Mouse (Mus musculus) gastrocnemius, postnatal 4 days (tissue): Measurements from ENCODE around the gene Eef1b2. TPM values are rescaled to one million over a fixed set of nuclear protein-coding genes. Genes with fewer than 3 reads are reported as not detected.
"Not testable (repeated sequence)": the region's sequence is repeated elsewhere in the genome, so short reads cannot be mapped to it uniquely, and the experiment has no call there.

ENCODE experiments used
- DNase-seq, 2 experiments: peaks; one replicate each; pipeline ENCODE4 v3.0.0; 2021 to 2022; ENCODE audit warnings: low spot score in 2 of 2, mixed read lengths in 2 of 2
- long read RNA-seq, 2 experiments: library from polyadenylated mRNA; stranded (forward); transcript quantifications; one replicate each; pipeline ENCODE4 v2.0.0; 2021
- total RNA-seq, 2 experiments: library from RNA; stranded (reverse); gene quantifications; 2 replicates each; pipeline ENCODE4 v1.2.3; 2021

Gene Eef1b2
- total RNA-seq: 1,000 to 10,000 TPM in 1 of 2 experiments, 100 to 1,000 TPM in 1; 924 to 1,008 TPM
- long read RNA-seq, experiment 1, transcript Eef1b2-204 (6 exons, 1,939 nt): major isoform, 144 of 151 reads
- long read RNA-seq, experiment 1, partial matches to known transcripts: 4 of 151 reads
- long read RNA-seq, experiment 1, other reads (novel, unspliced or antisense): 3 of 151 reads
- long read RNA-seq, experiment 2, transcript Eef1b2-204 (6 exons, 1,939 nt): major isoform, 145 of 156 reads
- long read RNA-seq, experiment 2, partial matches to known transcripts: 4 of 156 reads
- long read RNA-seq, experiment 2, other reads (novel, unspliced or antisense): 7 of 156 reads

DNA sequence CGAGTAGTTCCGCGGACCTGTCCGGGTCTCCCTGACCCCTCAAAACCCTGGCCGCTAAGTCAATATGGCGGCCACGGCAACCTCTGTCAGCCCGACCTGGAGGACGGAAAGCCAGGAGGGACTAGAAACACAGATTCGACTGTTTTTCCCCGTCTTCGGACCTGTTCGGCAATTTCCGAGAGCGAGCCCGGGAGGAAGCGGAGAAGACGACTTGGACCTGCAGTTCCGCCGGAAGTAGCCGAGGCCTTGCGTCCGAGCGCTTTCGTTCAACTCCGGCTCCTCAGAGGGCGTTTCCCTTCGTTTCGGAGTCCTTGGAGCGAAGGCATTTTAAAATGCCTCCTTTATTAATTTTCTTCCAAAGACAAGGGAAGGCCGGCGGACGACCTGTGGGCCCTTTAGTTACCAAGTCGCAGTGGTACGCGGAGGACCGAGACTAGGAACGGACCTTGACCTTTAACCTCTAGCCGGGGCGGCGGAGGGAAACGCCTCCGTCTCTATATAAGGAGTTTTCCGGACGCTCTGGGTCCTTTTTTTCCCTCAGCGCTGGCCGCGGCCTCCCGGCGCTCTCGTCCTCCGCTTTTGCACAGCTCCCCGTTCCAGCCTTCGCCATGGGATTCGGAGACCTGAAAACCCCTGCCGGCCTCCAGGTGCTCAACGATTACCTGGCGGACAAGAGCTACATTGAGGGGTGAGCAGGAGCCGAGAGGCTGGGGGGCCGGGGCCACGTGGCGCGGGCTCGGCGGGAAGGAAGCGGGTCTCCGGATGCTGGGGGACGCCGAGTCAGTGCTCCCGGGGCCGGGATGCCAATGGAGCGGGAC, at the start of gene Eef1b2, which contains the start of gene Ndufs1:
Gene Eef1b2 (plus strand): TSS at position 222 of the 818 bp plus-strand sequence.
Gene Ndufs1 (minus strand): TSS at position 230 of the 818 bp plus-strand sequence.
- peak; percentile 89 to 97 for DNase-seq

DNA sequence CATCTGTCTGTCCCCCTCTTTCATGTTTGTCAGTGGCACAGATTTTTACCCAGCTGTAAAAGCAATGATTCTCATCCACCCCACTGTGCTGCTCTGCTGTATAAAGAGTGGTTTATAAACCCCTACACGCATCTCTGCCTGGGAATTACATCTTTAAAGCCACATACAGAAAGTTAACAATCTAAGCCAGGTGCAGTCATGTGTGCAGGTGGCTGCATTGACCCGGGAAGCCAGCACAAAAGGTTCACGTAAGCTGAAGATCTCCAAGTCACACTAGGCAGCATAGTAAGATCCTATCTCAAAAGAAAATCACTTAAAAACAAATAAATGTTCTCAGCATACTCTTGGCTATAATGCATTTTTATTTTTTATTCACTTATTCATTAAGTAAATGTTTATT, 47.4 kb upstream of the Eef1b2 start:
- no peak for DNase-seq

DNA sequence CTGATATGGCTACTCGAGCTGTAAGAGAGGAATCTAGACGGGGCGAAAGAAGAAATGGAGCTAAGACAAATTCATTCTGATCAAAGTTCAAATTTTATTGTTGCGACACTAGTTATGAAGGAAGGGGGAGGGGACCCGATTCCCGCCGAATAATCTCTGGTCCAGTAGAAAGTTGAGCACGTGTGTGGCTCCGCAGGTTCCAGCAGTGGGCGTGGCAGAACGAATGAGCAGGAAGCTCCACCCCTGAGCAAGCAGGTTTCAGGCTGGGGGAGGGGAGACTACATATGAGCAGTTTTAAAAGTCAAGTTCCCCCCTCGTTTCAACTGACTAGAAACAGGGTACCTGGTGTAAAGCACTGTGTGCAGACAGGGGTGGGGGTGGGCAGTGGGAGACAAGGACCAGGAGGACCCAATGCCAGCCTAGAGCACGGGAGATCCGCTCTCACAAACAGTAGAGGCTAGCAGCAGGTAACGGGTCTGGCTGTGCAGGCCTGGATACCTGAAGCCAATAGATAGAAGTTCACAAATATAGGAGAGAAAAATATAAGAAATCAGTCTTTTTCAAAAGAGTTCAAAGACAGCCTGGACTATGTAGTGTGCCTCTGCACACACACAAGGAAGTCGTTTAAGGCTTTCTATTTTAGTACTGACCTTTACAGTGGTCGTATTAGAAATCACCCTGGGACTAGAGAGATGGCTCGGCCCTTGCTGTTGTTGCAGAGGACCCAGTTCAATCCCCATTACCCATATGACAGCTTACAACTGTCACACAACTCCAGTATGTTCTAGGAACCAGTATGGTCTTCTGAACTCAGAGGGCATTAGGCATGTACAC, 46.6 kb upstream of the Eef1b2 start:
- DNase-seq: no peak

GRCm38 (mm10) chr1:63130883-63131282, 45.7 kb upstream of the Eef1b2 start:
- DNase-seq: no peak

- no peak for DNase-seq
Observed at GRCm38 (mm10) chr1:63131766-63132165, 44.9 kb upstream of the Eef1b2 start.

DNA sequence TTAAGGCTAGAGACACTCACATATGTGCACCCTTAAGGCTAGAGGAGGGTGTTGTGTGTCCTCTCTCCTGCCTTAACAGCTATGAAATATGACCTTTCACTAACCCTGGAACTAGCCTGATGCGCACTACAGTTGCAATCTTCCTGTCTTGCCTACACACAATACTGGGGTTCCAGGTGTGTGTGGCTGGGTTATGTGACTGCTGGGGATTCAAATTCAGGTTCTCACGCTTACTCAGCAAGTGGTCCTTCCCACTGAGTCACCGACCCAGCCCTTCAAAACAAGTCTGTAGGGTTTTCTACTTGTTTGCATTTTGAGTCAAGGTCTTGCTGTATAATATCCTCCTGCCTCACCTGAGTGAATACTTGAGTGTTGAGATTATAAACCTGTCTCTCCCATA, 42.1 kb upstream of the Eef1b2 start:
- no peak for DNase-seq

DNA sequence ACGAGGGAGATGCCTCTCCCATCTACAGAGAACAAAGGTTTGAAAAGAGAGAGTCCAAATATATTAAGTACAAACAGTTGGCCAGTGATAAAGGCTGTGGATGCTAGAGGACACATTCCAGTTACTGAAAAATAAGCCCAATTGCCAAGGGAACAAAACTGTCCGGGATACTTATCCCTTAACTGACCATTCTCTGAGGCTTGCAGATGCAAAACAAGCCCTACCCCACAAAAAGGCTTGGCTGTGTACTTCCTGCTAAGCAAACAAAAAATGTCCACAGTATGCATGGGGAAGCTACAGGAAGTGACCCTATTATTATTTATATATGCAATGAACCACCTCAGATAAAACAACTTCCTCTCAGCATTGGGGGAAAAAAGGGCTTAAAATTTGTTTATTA, 38.7 kb upstream of the Eef1b2 start:
- no peak for DNase-seq

DNA sequence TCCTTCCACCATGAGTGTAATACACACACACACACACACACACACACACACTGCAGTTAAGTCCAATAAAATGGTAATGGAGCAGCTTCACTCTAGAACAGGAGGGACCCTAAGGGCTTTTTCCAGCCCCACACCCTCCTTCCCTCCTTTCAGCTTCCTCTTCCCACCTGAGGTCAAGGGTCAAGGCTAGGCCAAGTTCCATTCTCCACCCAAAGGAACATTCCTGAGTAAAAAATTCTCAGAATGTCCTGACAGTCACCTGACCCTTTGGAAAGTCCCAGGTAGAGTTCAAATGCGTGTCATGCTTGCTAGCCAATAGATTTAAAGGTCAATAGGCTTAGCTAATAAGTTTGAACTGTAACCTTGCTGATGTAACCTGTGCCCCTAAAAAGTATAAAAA, 38.0 kb upstream of the Eef1b2 start:
- not testable (repeated sequence) for DNase-seq

DNA sequence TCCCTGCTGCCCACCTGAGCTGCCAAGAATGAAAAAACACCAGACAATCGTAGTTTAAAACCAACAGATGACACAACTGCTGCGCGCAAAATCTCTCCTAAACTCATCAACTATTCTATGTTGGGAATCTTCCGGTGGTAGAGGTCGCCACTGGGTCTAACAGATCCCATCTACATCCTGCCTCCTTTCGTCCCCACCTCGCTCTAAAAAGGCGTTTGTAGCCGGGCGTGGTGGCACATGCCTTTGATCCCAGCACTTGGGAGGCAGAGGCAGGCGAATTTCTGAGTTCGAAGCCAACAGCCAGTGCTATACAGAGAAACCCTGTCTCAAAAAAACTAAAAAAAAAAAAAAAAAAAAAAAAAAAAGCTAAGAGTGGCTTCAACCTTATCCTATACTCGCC, 36.4 kb upstream of the Eef1b2 start:
- DNase-seq: no peak

DNA sequence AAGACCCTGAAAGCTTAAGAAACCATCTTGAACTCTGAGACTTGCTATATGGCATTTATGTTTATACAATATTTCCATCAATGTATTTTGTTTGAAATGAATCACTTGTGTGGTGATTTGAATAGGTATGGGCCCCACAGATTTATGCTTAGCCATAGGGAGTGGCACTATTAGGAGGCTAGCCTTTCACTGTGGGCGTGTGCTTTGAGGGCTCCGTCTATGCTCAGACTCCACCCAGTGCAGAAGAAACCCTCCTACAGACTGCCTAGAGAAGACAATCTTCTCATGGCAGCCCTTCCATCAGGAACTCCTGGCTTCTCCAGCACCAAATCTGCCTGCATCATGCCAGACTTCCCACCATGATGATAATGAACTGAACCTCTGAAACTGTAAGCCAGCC, 8.0 kb upstream of the Eef1b2 start:
- no peak for DNase-seq

DNA sequence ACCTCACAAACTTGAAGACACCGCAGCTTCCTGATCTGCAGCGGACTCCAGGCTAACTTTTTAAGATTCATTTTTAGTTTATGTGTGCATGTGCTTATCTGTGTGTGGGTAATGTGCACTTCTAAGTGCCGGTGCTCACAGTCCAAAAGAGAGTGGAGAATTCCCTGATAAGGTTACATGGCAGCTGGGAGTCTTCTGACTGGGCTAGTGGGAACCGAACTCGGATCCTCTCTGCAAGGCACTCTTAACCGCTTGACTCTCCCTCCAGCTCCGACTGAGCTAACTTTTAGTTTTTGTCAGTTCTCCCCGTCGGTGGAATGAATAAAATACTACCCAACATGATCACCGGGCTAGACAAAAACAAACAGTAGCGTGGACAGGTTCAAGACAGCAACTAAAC, 772 bp upstream of the Eef1b2 start:
- DNase-seq: no peak

DNA sequence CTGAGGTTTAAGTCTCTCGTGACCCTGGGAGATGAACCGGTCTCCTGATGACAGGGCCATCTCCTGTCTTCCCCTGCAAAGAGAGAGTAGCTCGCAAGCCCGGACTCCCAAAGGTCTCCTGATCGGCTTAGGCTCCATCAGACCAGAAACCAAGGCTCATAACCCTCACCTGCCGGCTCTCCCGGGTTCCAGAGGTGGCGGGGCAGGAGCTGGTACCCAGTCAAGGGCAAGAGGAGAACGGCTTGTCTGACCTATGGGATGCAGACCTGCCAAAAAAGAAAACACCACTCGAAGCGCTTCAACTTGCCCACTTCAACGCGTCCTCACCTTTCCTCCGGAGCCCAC, 394 bp upstream of the Eef1b2 start:
- DNase-seq: no peak

DNA sequence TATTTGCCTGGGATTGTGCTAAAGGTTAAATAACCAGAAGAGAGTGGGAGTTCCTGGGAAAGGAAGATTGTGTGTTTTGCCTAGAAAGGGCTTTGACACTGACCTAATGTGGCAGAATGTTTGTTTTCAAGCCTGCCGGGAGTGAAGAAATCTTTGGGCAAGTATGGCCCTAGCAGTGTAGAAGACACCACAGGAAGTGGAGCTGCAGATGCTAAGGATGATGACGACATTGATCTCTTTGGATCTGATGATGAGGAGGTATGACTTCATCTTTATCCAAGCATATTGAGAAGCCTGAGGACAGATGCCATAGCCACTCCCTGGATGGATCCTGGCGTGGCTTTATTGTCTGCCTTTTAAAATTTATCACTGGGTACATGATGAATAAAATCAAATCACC, 1.7 kb downstream of the Eef1b2 start:
- DNase-seq: no peak

- DNase-seq: no peak
Observed at GRCm38 (mm10) chr1:63180122-63180521, 3.5 kb downstream of the Eef1b2 start.

GRCm38 (mm10) chr1:63180575-63180974, 4.0 kb downstream of the Eef1b2 start:
- not testable (repeated sequence) for DNase-seq

DNA sequence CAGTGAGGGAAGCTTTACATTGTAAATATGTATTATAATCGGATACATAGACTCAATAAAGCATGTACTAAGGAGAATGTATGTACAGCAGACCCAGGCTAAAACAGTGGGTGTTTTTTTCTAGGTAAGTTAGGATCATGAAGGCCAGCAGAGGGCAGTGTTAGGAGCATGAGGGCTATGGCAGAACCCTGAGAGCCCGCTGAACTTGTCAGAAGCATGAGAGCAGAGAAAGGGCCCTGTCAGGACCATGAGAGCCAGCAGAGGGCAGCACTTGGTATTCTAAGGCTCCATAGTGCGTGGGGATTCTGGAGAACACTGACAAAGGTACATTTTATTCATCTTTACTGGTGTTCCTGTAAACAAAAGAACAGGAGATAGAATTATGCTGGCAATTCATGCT, 4.4 kb downstream of the Eef1b2 start:
- DNase-seq: peak; percentile 75 to 92

- no peak for DNase-seq
Observed at GRCm38 (mm10) chr1:63181480-63181879, 4.9 kb downstream of the Eef1b2 start.

DNA sequence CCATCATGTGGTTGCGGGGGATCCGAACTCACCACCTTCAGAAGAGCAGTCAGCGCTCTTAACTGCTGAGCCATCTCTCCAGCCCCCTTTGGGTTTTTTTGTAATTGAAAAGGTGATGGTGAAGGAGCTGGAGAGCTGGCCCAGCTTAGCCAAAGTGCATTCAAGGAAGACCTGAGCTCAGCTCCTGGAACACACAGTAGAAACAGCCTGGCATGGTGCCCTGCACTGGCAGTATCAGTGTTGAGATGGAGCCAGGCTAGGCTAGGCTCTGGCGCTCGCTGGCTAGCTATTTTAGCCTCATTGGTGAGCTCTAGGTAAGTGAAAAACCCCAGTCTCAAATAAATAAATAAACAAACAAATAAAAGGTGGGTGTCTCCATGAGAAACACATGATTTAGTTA, 5.6 kb downstream of the Eef1b2 start:
- DNase-seq: peak; percentile 34 to 70

DNA sequence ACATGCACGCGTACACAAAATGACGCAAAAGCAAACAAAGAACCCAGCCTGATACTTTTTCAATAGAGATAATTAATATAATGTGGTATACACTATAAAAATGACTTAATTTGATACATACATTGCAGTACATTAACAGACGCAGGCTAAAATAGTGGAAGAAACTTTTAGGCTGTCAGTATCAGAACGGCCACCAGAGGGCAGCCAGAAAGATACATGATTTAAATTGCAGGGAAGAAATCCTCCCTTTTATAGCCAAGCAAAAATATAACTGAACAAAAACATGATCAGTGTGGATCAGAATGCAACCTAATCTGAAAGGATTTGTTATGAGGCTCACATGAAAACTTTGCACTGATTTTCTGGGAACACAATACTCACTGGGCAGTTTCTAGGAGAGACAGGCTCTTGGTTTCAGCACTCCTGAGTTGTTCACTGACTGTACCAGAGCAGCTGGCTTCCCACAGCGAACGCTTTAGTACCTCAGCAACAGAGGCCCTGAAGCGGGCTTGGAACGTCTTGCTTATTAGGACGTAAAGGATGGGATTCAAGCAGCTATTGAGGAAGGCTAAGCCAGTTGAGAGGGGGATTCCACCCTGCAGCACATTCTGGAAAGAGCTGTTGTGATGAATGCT, 6.1 kb downstream of the Eef1b2 start:
- DNase-seq: peak in 1 of 2 experiments; percentile 57

GRCm38 (mm10) chr1:63185430-63185829, 8.8 kb downstream of the Eef1b2 start:
- not testable (repeated sequence) for DNase-seq

GRCm38 (mm10) chr1:63188536-63188935, 11.9 kb downstream of the Eef1b2 start:
- DNase-seq: no peak
